Comparison of ENCODE assay signal across 15 mouse cellular contexts in the genomic region with DNA sequence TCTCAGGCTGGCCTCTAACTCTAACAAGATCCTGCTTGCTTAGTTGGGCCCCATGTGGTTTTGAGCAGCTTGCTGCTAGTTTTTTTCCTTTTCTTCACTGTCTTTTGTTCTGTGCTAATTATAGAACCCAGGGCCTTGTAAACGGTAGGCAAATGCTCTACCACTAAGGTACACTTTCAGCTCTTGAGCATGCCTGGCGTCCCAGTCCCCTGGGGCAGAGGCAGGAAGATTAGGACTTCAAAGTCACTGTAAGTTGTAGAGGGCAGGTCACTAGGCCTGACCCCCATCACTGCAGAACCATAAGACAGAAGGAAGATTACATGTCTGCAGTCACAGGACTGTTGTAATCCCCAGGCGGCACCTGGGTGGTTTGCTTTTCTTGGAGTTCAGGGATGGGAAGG. TPM values are rescaled to one million over a fixed set of nuclear protein-coding genes. Genes with fewer than 3 reads are reported as not detected.
DNase-seq lines count a peak whose midpoint lies in the region; ATAC-seq and TF ChIP-seq lines count a peak whose summit lies in the region.
"Had no signal": no experiment of that assay in that cellular context is flagged by ENCODE, and none has a peak within 500 bp of the region (broad histone marks: within the 10 kb centered on the region; RNA-seq: fewer than 3 reads in every experiment).

No protein-coding gene starts in this region.

- DNase-seq in forebrain, embryonic 10.5 days (ENCODE audit: extremely low spot score, low spot score) = no peak
- DNase-seq in limb, embryonic 11.5 days (ENCODE audit: low spot score) = peak; percentile 24
- DNase-seq in limb, embryonic 10.5 days (ENCODE audit: low spot score) = no peak
- DNase-seq in embryonic facial prominence, embryonic 10.5 days (ENCODE audit: low spot score) = peak; percentile 42
- peak; percentile 68 for DNase-seq in thymus, postnatal 0 days (ENCODE audit: low spot score)
- DNase-seq in gastrocnemius, adult 2 months = no peak
- DNase-seq: kidney, adult 18-20 months; liver, embryonic 13.5 days; retina, postnatal 1 day had no signal

- no peak for ATAC-seq in forebrain, embryonic 13.5 days
- no peak for ATAC-seq in limb, embryonic 11.5 days (ENCODE audit: insufficient number of reproducible peaks, low FRiP score, low TSS enrichment, low read depth)
- ATAC-seq in monocyte, adult 5-6 weeks (replicated peaks; ENCODE audit: insufficient number of reproducible peaks, low FRiP score, low TSS enrichment, poor library complexity, severe bottlenecking) = no peak

- TF ChIP-seq CTCF in gastrocnemius, adult 2 months (IDR thresholded peaks at IDR 0.05) = no peak

- H3K9ac ChIP-seq in forebrain, embryonic 13.5 days = 0 out of 2 replicates have a peak overlapping the region, but pooled peaks have one; percentile 21
- H3K9ac ChIP-seq in limb, embryonic 11.5 days (ENCODE audit: low read length) = no peak overlapping the region
- H3K9ac ChIP-seq: liver, embryonic 13.5 days had no signal

- H3K4me2 ChIP-seq in forebrain, embryonic 13.5 days = no peak overlapping the region
- H3K4me2 ChIP-seq in limb, embryonic 11.5 days (ENCODE audit: low read depth, severe bottlenecking) = no peak overlapping the region
- H3K4me2 ChIP-seq: liver, embryonic 13.5 days had no signal

- peaks cover 6% of the 10 kb centered on the region for H3K4me1 ChIP-seq in forebrain, embryonic 13.5 days
- peaks cover 17% of the 10 kb centered on the region for H3K4me1 ChIP-seq in forebrain, embryonic 10.5 days
- peaks cover 3% of the 10 kb centered on the region; the same call in 1 of the 2 replicates for H3K4me1 ChIP-seq in limb, embryonic 11.5 days (ENCODE audit: control insufficient read depth, insufficient read depth, low read length)
- H3K4me1 ChIP-seq in limb, embryonic 10.5 days = peaks cover 20% of the 10 kb centered on the region
- peaks cover 18% of the 10 kb centered on the region for H3K4me1 ChIP-seq in embryonic facial prominence, embryonic 10.5 days

- WGBS in forebrain, embryonic 13.5 days = 27% methylated on average over 3 of the region's 3 CpGs
- 34% methylated on average over 3 of the region's 3 CpGs for WGBS in forebrain, embryonic 10.5 days
- WGBS in limb, embryonic 11.5 days = 18% methylated on average over 3 of the region's 3 CpGs
- WGBS in limb, embryonic 10.5 days = 13% methylated on average over 3 of the region's 3 CpGs
- 25% methylated on average over 3 of the region's 3 CpGs for WGBS in embryonic facial prominence, embryonic 10.5 days

- no peaks in the 10 kb centered on the region for H3K27me3 ChIP-seq in forebrain, embryonic 13.5 days
- no peaks in the 10 kb centered on the region for H3K27me3 ChIP-seq in forebrain, embryonic 10.5 days (ENCODE audit: poor library complexity, severe bottlenecking)
- H3K27me3 ChIP-seq in limb, embryonic 11.5 days (ENCODE audit: control insufficient read depth, insufficient read depth, low read length) = no peaks in the 10 kb centered on the region
- H3K27me3 ChIP-seq in limb, embryonic 10.5 days (ENCODE audit: low read depth, poor library complexity, severe bottlenecking) = no peaks in the 10 kb centered on the region
- H3K27me3 ChIP-seq in embryonic facial prominence, embryonic 10.5 days (replicated peaks; ENCODE audit: low read depth, poor library complexity, severe bottlenecking) = no peaks in the 10 kb centered on the region
- H3K27me3 ChIP-seq: liver, embryonic 13.5 days had no signal

- intact Hi-C loops in gastrocnemius, adult 2 months (cut with DNase I) = no loop called here

- no peak overlapping the region for H3K27ac ChIP-seq in forebrain, embryonic 13.5 days
- no peak overlapping the region for H3K27ac ChIP-seq in forebrain, embryonic 10.5 days
- H3K27ac ChIP-seq in limb, embryonic 11.5 days (replicated peaks; ENCODE audit: low read depth, low read length) = 0 out of 2 replicates have a peak overlapping the region, but pooled peaks have one; percentile 43
- H3K27ac ChIP-seq in limb, embryonic 10.5 days = no peak overlapping the region
- H3K27ac ChIP-seq in embryonic facial prominence, embryonic 10.5 days (replicated peaks) = peak overlapping the region; percentile 20; the same call in 1 of the 2 replicates
- no peak overlapping the region for H3K27ac ChIP-seq in gastrocnemius, adult 2 months
- H3K27ac ChIP-seq: liver, embryonic 13.5 days had no signal

- no peaks in the 10 kb centered on the region for H3K9me3 ChIP-seq in forebrain, embryonic 13.5 days (replicated peaks)
- H3K9me3 ChIP-seq in forebrain, embryonic 10.5 days = peaks cover 6% of the 10 kb centered on the region; the same call in 1 of the 2 replicates
- H3K9me3 ChIP-seq in limb, embryonic 11.5 days (ENCODE audit: control insufficient read depth, low read length) = no peaks in the 10 kb centered on the region
- H3K9me3 ChIP-seq in limb, embryonic 10.5 days (replicated peaks) = no peaks in the 10 kb centered on the region
- no peaks in the 10 kb centered on the region for H3K9me3 ChIP-seq in embryonic facial prominence, embryonic 10.5 days
- H3K9me3 ChIP-seq: liver, embryonic 13.5 days had no signal

- no peak overlapping the region for H3K4me3 ChIP-seq in forebrain, embryonic 13.5 days
- H3K4me3 ChIP-seq in forebrain, embryonic 10.5 days = no peak overlapping the region
- H3K4me3 ChIP-seq in limb, embryonic 11.5 days (ENCODE audit: low read depth, low read length) = no peak overlapping the region
- H3K4me3 ChIP-seq in limb, embryonic 10.5 days = no peak overlapping the region
- no peak overlapping the region for H3K4me3 ChIP-seq in embryonic facial prominence, embryonic 10.5 days
- no peak overlapping the region for H3K4me3 ChIP-seq in gastrocnemius, adult 2 months
- H3K4me3 ChIP-seq: liver, embryonic 13.5 days had no signal

- H3K36me3 ChIP-seq in forebrain, embryonic 13.5 days (ENCODE audit: poor library complexity, severe bottlenecking) = peaks cover 43% of the 10 kb centered on the region
- peaks cover 55% of the 10 kb centered on the region for H3K36me3 ChIP-seq in forebrain, embryonic 10.5 days (replicated peaks)
- H3K36me3 ChIP-seq in limb, embryonic 11.5 days (ENCODE audit: control insufficient read depth, insufficient read depth, low read length) = peaks cover 5% of the 10 kb centered on the region; the same call in 1 of the 2 replicates
- H3K36me3 ChIP-seq in limb, embryonic 10.5 days = peaks cover 58% of the 10 kb centered on the region
- H3K36me3 ChIP-seq in embryonic facial prominence, embryonic 10.5 days (replicated peaks) = peaks cover 58% of the 10 kb centered on the region

RNA-seq across cellular contexts. Expression of a gene that starts 8.2 kb away (rescaled TPM):
- 25.5 and 27.2 TPM in 2 replicates for polyA plus RNA-seq in forebrain, embryonic 13.5 days (2015; fragmentation: Nextera tagmentation; extraction: Ambion mirVana)
- 33.9 and 41.1 TPM in 2 replicates for polyA plus RNA-seq in forebrain, embryonic 10.5 days (2016; fragmentation: Nextera tagmentation; extraction: Ambion mirVana)
- polyA plus RNA-seq in limb, embryonic 11.5 days (2014; fragmentation: Nextera tagmentation; extraction: Ambion mirVana) = 32.3 and 33.8 TPM in 2 replicates
- 41.5 and 42.3 TPM in 2 replicates for polyA plus RNA-seq in limb, embryonic 10.5 days (2016; fragmentation: Nextera tagmentation; extraction: Ambion mirVana)
- polyA plus RNA-seq in embryonic facial prominence, embryonic 10.5 days (2016; fragmentation: Nextera tagmentation; extraction: Ambion mirVana) = 38.5 and 39.2 TPM in 2 replicates
- polyA plus RNA-seq in thymus, postnatal 0 days (2015; fragmentation: Nextera tagmentation; extraction: Ambion mirVana) = 43.9 and 46.0 TPM in 2 replicates
- 5.4 to 11.2 TPM (median 6.8 TPM) in 3 replicates for total RNA-seq in monocyte, adult 5-6 weeks (2017)
- total RNA-seq in gastrocnemius, adult 2 months (2021) = 1 to 10 TPM; 6.5 to 8.2 TPM

RNA-seq across cellular contexts. Expression of a gene that starts 22.9 kb away (rescaled TPM):
- polyA plus RNA-seq in forebrain, embryonic 13.5 days (2015; fragmentation: Nextera tagmentation; extraction: Ambion mirVana) = not detected in 2 replicates
- polyA plus RNA-seq in forebrain, embryonic 10.5 days (2016; fragmentation: Nextera tagmentation; extraction: Ambion mirVana) = 0.12 TPM in 1 of 2 replicates, not detected in the other
- polyA plus RNA-seq in limb, embryonic 11.5 days (2014; fragmentation: Nextera tagmentation; extraction: Ambion mirVana) = not detected in 2 replicates
- not detected in 2 replicates for polyA plus RNA-seq in limb, embryonic 10.5 days (2016; fragmentation: Nextera tagmentation; extraction: Ambion mirVana)
- polyA plus RNA-seq in embryonic facial prominence, embryonic 10.5 days (2016; fragmentation: Nextera tagmentation; extraction: Ambion mirVana) = not detected in 2 replicates
- 0.53 and 0.64 TPM in 2 replicates for polyA plus RNA-seq in thymus, postnatal 0 days (2015; fragmentation: Nextera tagmentation; extraction: Ambion mirVana)
- not detected in 3 replicates for total RNA-seq in monocyte, adult 5-6 weeks (2017)
- not detected for total RNA-seq in gastrocnemius, adult 2 months (2021)
- total RNA-seq: adrenal gland, adult 18-20 months; hematopoietic stem cell, adult 5-6 weeks; layer of hippocampus, postnatal 14 days had no signal
- polyA plus RNA-seq: liver, embryonic 13.5 days had no signal

RNA-seq across cellular contexts. Expression of a gene that starts 28.4 kb away (rescaled TPM):
- polyA plus RNA-seq in forebrain, embryonic 13.5 days (2015; fragmentation: Nextera tagmentation; extraction: Ambion mirVana) = 0.48 TPM in 2 replicates
- 1.7 and 1.9 TPM in 2 replicates for polyA plus RNA-seq in forebrain, embryonic 10.5 days (2016; fragmentation: Nextera tagmentation; extraction: Ambion mirVana)
- 4.6 and 5.7 TPM in 2 replicates for polyA plus RNA-seq in limb, embryonic 11.5 days (2014; fragmentation: Nextera tagmentation; extraction: Ambion mirVana)
- 3.3 and 4.1 TPM in 2 replicates for polyA plus RNA-seq in limb, embryonic 10.5 days (2016; fragmentation: Nextera tagmentation; extraction: Ambion mirVana)
- polyA plus RNA-seq in embryonic facial prominence, embryonic 10.5 days (2016; fragmentation: Nextera tagmentation; extraction: Ambion mirVana) = 3.1 and 4.0 TPM in 2 replicates
- 1.6 and 2.7 TPM in 2 replicates for polyA plus RNA-seq in thymus, postnatal 0 days (2015; fragmentation: Nextera tagmentation; extraction: Ambion mirVana)
- 1.5 to 1.9 TPM in 2 of 3 replicates, not detected in the other for total RNA-seq in monocyte, adult 5-6 weeks (2017)
- under 1 TPM; 0.22 to 0.59 TPM for total RNA-seq in gastrocnemius, adult 2 months (2021)

RNA-seq across cellular contexts. Expression of a gene that starts 35.5 kb away (rescaled TPM):
- not detected in 2 replicates for polyA plus RNA-seq in forebrain, embryonic 13.5 days (2015; fragmentation: Nextera tagmentation; extraction: Ambion mirVana)
- polyA plus RNA-seq in forebrain, embryonic 10.5 days (2016; fragmentation: Nextera tagmentation; extraction: Ambion mirVana) = 0.09 TPM in 1 of 2 replicates, not detected in the other
- polyA plus RNA-seq in limb, embryonic 11.5 days (2014; fragmentation: Nextera tagmentation; extraction: Ambion mirVana) = 0.18 and 0.67 TPM in 2 replicates
- 1.5 and 5.5 TPM in 2 replicates for polyA plus RNA-seq in limb, embryonic 10.5 days (2016; fragmentation: Nextera tagmentation; extraction: Ambion mirVana)
- 0.32 and 0.78 TPM in 2 replicates for polyA plus RNA-seq in embryonic facial prominence, embryonic 10.5 days (2016; fragmentation: Nextera tagmentation; extraction: Ambion mirVana)
- 0.32 and 0.48 TPM in 2 replicates for polyA plus RNA-seq in thymus, postnatal 0 days (2015; fragmentation: Nextera tagmentation; extraction: Ambion mirVana)
- not detected in 3 replicates for total RNA-seq in monocyte, adult 5-6 weeks (2017)
- total RNA-seq in gastrocnemius, adult 2 months (2021) = not detected
- total RNA-seq: hematopoietic stem cell, adult 5-6 weeks; layer of hippocampus, postnatal 14 days; megakaryocyte, adult 5-6 weeks had no signal

RNA-seq across cellular contexts. Expression of a gene that starts 51.5 kb away (rescaled TPM):
- polyA plus RNA-seq in forebrain, embryonic 13.5 days (2015; fragmentation: Nextera tagmentation; extraction: Ambion mirVana) = not detected in 2 replicates
- 1.5 and 1.7 TPM in 2 replicates for polyA plus RNA-seq in forebrain, embryonic 10.5 days (2016; fragmentation: Nextera tagmentation; extraction: Ambion mirVana)
- 4.0 TPM in 2 replicates for polyA plus RNA-seq in limb, embryonic 11.5 days (2014; fragmentation: Nextera tagmentation; extraction: Ambion mirVana)
- 3.5 and 4.9 TPM in 2 replicates for polyA plus RNA-seq in limb, embryonic 10.5 days (2016; fragmentation: Nextera tagmentation; extraction: Ambion mirVana)
- polyA plus RNA-seq in embryonic facial prominence, embryonic 10.5 days (2016; fragmentation: Nextera tagmentation; extraction: Ambion mirVana) = 6.0 and 6.7 TPM in 2 replicates
- 2.1 and 8.2 TPM in 2 replicates for polyA plus RNA-seq in thymus, postnatal 0 days (2015; fragmentation: Nextera tagmentation; extraction: Ambion mirVana)
- total RNA-seq in monocyte, adult 5-6 weeks (2017) = not detected in 3 replicates
- total RNA-seq in gastrocnemius, adult 2 months (2021) = not detected
- total RNA-seq: adrenal gland, adult 18-20 months; hematopoietic stem cell, adult 5-6 weeks; layer of hippocampus, postnatal 14 days; megakaryocyte, adult 5-6 weeks had no signal

Comparison
In these comparisons a context has a peak if more than half of its experiments do, and no peak if none do; other contexts are left out.
1. H3K27ac ChIP-seq: peak in limb, embryonic 11.5 days (single experiment) and embryonic facial prominence, embryonic 10.5 days (single experiment); none in forebrain, embryonic 13.5 days (single experiment), forebrain, embryonic 10.5 days (single experiment), limb, embryonic 10.5 days (single experiment) and gastrocnemius, adult 2 months (single experiment).
2. DNase-seq: peak in limb, embryonic 11.5 days (single experiment), embryonic facial prominence, embryonic 10.5 days (single experiment) and thymus, postnatal 0 days (single experiment); none in forebrain, embryonic 10.5 days (single experiment), limb, embryonic 10.5 days (single experiment) and gastrocnemius, adult 2 months (single experiment).